8 mouse cellular contexts compared by ENCODE assay signal in genomic region chrX:13072461-13072982, GRCm38 (mm10). TPM values are rescaled to one million over a fixed set of nuclear protein-coding genes. Genes with fewer than 3 reads are reported as not detected.
DNase-seq lines count a peak whose midpoint lies in the region; ATAC-seq lines count a peak whose summit lies in the region.

No protein-coding gene starts in this region.

- H3K9ac ChIP-seq in hindbrain, embryonic 13.5 days: peak overlapping the region; percentile 90

- 18% methylated on average over 36 of the region's 73 CpGs for WGBS in hindbrain, embryonic 13.5 days

- DNase-seq in NIH3T3 (ENCODE audit: low read depth): peak; percentile 79
- DNase-seq in cerebellum, postnatal 14 days: peak; percentile 80 to 81
- DNase-seq in frontal cortex, postnatal 14 days (ENCODE audit: low spot score in 2 of 2): peak; percentile 45 to 51
- DNase-seq in left cerebral cortex, adult 18-20 months (ENCODE audit: low spot score in 2 of 2): peak; percentile 40 to 56
- DNase-seq in lung, postnatal 36 days: peak; percentile 78
- DNase-seq in retina, adult 2 months (ENCODE audit: low read depth, low spot score): peak; percentile 37
- DNase-seq in thymus, postnatal 25 days: peak; percentile 68

- ATAC-seq in hindbrain, embryonic 13.5 days (ENCODE audit: low FRiP score): peak; percentile 31

- H3K4me1 ChIP-seq in hindbrain, embryonic 13.5 days (replicated peaks): peaks cover 7% of the 10 kb centered on the region

- H3K9me3 ChIP-seq in hindbrain, embryonic 13.5 days: no peaks in the 10 kb centered on the region

- H3K27ac ChIP-seq in hindbrain, embryonic 13.5 days: peak overlapping the region; percentile 96

- no peaks in the 10 kb centered on the region for H3K36me3 ChIP-seq in hindbrain, embryonic 13.5 days

- peaks cover 16% of the 10 kb centered on the region; the same call in 1 of the 2 replicates for H3K27me3 ChIP-seq in hindbrain, embryonic 13.5 days

- peak overlapping the region; percentile 72 for H3K4me3 ChIP-seq in hindbrain, embryonic 13.5 days

- H3K4me2 ChIP-seq in hindbrain, embryonic 13.5 days: peak overlapping the region; percentile 58

RNA-seq across cellular contexts. Expression of gene Usp9x, which starts 1.2 kb away (rescaled TPM):
- 38.6 TPM in 2 replicates for polyA plus RNA-seq in hindbrain, embryonic 13.5 days (2015; fragmentation: Nextera tagmentation; extraction: Ambion mirVana)
- 100 to 1,000 TPM; 233 to 252 TPM for total RNA-seq in left cerebral cortex, adult 18-20 months (2021)

Comparison
In these comparisons a context has a peak if more than half of its experiments do, and no peak if none do; other contexts are left out.
1. Peak in every context shown above with its lines: DNase-seq, ATAC-seq, H3K4me3 ChIP-seq and H3K27ac ChIP-seq.